Mouse (Mus musculus) ES-Bruce4 (cell line): ENCODE results near the gene Gstp3.

Experiments used
- CTCF ChIP-seq: IDR thresholded peaks from one replicate; pipeline ENCODE4 v1.8.1; 2011; ENCODE audit warnings: low read depth, low read length
- EP300 ChIP-seq: IDR thresholded peaks from 2 replicates; pipeline ENCODE4 v1.6.1; 2011; ENCODE audit warnings: low read depth, low read length; ENCODE audit not compliant: insufficient read depth
- POLR2A ChIP-seq: IDR thresholded peaks from one replicate; pipeline ENCODE4 v1.8.1; 2011; ENCODE audit warnings: low read length; ENCODE audit not compliant: insufficient read depth

DNA sequence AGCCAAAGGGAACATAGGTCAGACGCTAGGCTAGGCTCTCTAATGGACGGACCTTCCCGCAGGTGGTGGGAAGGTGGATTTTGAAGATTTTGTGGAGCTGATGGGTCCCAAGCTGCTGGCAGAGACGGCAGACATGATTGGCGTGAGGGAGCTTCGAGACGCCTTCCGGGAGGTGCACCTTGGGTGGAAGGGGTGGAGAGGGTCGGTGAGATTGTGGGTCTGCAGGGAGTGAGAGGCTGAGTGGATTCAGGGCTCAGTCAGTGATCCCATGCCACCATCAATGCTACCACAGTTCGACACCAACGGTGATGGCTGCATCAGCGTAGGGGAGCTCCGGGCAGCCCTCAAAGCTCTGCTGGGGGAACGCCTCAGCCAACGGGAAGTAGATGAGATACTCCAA, 26.8 kb upstream of the Gstp3 start:
- no peak for TF ChIP-seq POLR2A
- TF ChIP-seq EP300, result no peak
- TF ChIP-seq CTCF, result no peak
